Mouse (Mus musculus): Measurements from ENCODE around the gene Cdh23. TPM values are rescaled to one million over a fixed set of nuclear protein-coding genes. Genes with fewer than 3 reads are reported as not detected.
A peak's percentile ranks its signal among the peaks of the same experiment; 100 is the strongest.

The Cdh23 gene
- polyA plus RNA-seq, 1 experiment: 0.19 TPM

- TF ChIP-seq CTCF (IDR thresholded peaks at IDR 0.05; ENCODE audit: control insufficient read depth, insufficient read depth, insufficient read length) (no peak), FOSL1 (IDR thresholded peaks at IDR 0.05; ENCODE audit: insufficient read depth, low read length, poor library complexity, severe bottlenecking) (no peak), MAX (IDR thresholded peaks at IDR 0.05) (no peak), MYOD1 (IDR thresholded peaks at IDR 0.05; ENCODE audit: control insufficient read depth, insufficient read length, low read depth) (no peak), CEBPB (IDR thresholded peaks at IDR 0.05; ENCODE audit: low read depth) (no peak), USF1 (IDR thresholded peaks at IDR 0.05; ENCODE audit: low read depth) (no peak)
- Histone ChIP-seq H3K79me2 (ENCODE audit: control insufficient read depth, insufficient read depth) (no peaks in the 10 kb centered on the region), H3ac (ENCODE audit: control insufficient read depth, insufficient read length, low read depth) (no peak overlapping the region), H3K79me3 (ENCODE audit: low read depth) (no peaks in the 10 kb centered on the region), H3K36me3 (ENCODE audit: control insufficient read depth, insufficient read depth) (no peaks in the 10 kb centered on the region), H3K4me3 (ENCODE audit: insufficient read depth, poor library complexity, severe bottlenecking) (no peak overlapping the region), H3K27me3 (ENCODE audit: control insufficient read depth, insufficient read depth, insufficient read length) (peaks cover 31% of the 10 kb centered on the region)
Measured at GRCm38 (mm10) chr10:60706268-60706667, 10.0 kb upstream of the Cdh23 start.

DNA sequence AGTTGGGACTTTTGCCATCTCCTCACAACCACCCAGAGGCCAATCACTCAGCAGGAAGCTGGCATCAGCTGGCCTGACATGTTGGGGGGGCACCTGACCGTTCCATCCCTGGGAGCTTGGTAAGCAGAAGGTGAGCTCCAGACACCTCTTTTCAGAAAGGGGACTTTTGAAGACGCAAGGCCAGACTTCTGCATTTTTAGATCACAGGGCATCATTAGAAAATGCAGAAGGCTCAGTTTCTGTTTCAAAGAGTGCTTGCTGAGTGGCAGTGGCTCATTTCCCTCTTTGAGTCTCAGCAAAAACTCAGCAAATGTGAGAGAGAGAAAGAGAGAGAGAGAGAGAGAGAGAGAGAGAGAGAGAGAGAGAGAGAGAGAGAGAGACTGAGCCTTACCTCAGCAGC lies 8.8 kb upstream of the Cdh23 start:
- peaks cover 42% of the 10 kb centered on the region for H3K27me3 ChIP-seq (ENCODE audit: control insufficient read depth, insufficient read depth, insufficient read length)
- no peak overlapping the region for H3K4me3 ChIP-seq (ENCODE audit: insufficient read depth, poor library complexity, severe bottlenecking)
- no peaks in the 10 kb centered on the region for H3K79me2 ChIP-seq (ENCODE audit: control insufficient read depth, insufficient read depth)
- TF ChIP-seq USF1 (IDR thresholded peaks at IDR 0.05; ENCODE audit: low read depth) (no peak), MYOG (IDR thresholded peaks at IDR 0.05; ENCODE audit: control insufficient read depth, extremely low read depth, insufficient read length) (no peak), CEBPB (IDR thresholded peaks at IDR 0.05; ENCODE audit: low read depth) (no peak), FOSL1 (IDR thresholded peaks at IDR 0.05; ENCODE audit: insufficient read depth, low read length, poor library complexity, severe bottlenecking) (no peak), MYOD1 (IDR thresholded peaks at IDR 0.05; ENCODE audit: control insufficient read depth, insufficient read length, low read depth) (no peak), MAX (IDR thresholded peaks at IDR 0.05) (no peak), CTCF (IDR thresholded peaks at IDR 0.05; ENCODE audit: control insufficient read depth, insufficient read depth, insufficient read length) (no peak)
- H3K36me3 ChIP-seq (ENCODE audit: control insufficient read depth, insufficient read depth): no peaks in the 10 kb centered on the region
- no peak overlapping the region for H3ac ChIP-seq (ENCODE audit: control insufficient read depth, insufficient read length, low read depth)
- no peaks in the 10 kb centered on the region for H3K79me3 ChIP-seq (ENCODE audit: low read depth)

DNA sequence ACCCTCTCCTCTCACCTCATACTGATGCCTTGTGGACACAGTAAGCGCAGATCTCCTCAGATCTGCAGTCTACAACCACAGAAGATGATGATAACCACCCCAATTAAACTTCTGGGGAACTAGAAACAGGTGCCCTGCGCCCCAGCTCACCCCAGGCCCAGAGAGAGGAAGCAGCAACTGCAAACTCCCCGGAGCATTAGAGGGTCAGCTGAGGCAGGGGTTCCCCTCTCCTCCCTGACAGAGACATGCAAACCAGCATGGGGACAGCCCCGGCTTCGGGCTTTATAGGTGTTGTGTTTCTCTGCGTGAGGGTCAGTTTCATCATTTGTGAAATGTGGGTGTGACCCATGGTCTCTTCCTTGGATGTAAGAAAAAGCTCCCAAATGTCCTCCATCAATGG lies 1.5 kb upstream of the Cdh23 start:
- H3K79me3 ChIP-seq (ENCODE audit: low read depth): no peaks in the 10 kb centered on the region
- H3K4me3 ChIP-seq (ENCODE audit: insufficient read depth, poor library complexity, severe bottlenecking): no peak overlapping the region
- no peak overlapping the region for H3ac ChIP-seq (ENCODE audit: control insufficient read depth, insufficient read length, low read depth)
- H3K36me3 ChIP-seq (ENCODE audit: control insufficient read depth, insufficient read depth): no peaks in the 10 kb centered on the region
- H3K79me2 ChIP-seq (ENCODE audit: control insufficient read depth, insufficient read depth): no peaks in the 10 kb centered on the region
- TF ChIP-seq MAX (IDR thresholded peaks at IDR 0.05) (no peak), MYOG (IDR thresholded peaks at IDR 0.05; ENCODE audit: control insufficient read depth, extremely low read depth, insufficient read length) (no peak), CTCF (IDR thresholded peaks at IDR 0.05; ENCODE audit: control insufficient read depth, insufficient read depth, insufficient read length) (no peak), FOSL1 (IDR thresholded peaks at IDR 0.05; ENCODE audit: insufficient read depth, low read length, poor library complexity, severe bottlenecking) (no peak), USF1 (IDR thresholded peaks at IDR 0.05; ENCODE audit: low read depth) (no peak), CEBPB (IDR thresholded peaks at IDR 0.05; ENCODE audit: low read depth) (no peak), MYOD1 (IDR thresholded peaks at IDR 0.05; ENCODE audit: control insufficient read depth, insufficient read length, low read depth) (no peak)
- peaks cover 42% of the 10 kb centered on the region for H3K27me3 ChIP-seq (ENCODE audit: control insufficient read depth, insufficient read depth, insufficient read length)

- no peaks in the 10 kb centered on the region for H3K79me2 ChIP-seq (ENCODE audit: control insufficient read depth, insufficient read depth)
- no peak overlapping the region for H3ac ChIP-seq (ENCODE audit: control insufficient read depth, insufficient read length, low read depth)
- no peak overlapping the region for H3K4me3 ChIP-seq (ENCODE audit: insufficient read depth, poor library complexity, severe bottlenecking)
- no peaks in the 10 kb centered on the region for H3K79me3 ChIP-seq (ENCODE audit: low read depth)
- H3K36me3 ChIP-seq (ENCODE audit: control insufficient read depth, insufficient read depth): no peaks in the 10 kb centered on the region
- no peak for TF ChIP-seq FOSL1 (IDR thresholded peaks at IDR 0.05; ENCODE audit: insufficient read depth, low read length, poor library complexity, severe bottlenecking)
- no peak for TF ChIP-seq MYOD1 (IDR thresholded peaks at IDR 0.05; ENCODE audit: control insufficient read depth, insufficient read length, low read depth)
- peak; percentile 95 for TF ChIP-seq CTCF (IDR thresholded peaks at IDR 0.05; ENCODE audit: control insufficient read depth, insufficient read depth, insufficient read length)
- peaks cover 42% of the 10 kb centered on the region for H3K27me3 ChIP-seq (ENCODE audit: control insufficient read depth, insufficient read depth, insufficient read length)
Measured at GRCm38 (mm10) chr10:60696975-60697374, 685 bp upstream of the Cdh23 start.

- H3ac ChIP-seq (ENCODE audit: control insufficient read depth, insufficient read length, low read depth): no peak overlapping the region
- no peaks in the 10 kb centered on the region for H3K79me3 ChIP-seq (ENCODE audit: low read depth)
- peaks cover 42% of the 10 kb centered on the region for H3K27me3 ChIP-seq (ENCODE audit: control insufficient read depth, insufficient read depth, insufficient read length)
- H3K4me3 ChIP-seq (ENCODE audit: insufficient read depth, poor library complexity, severe bottlenecking): no peak overlapping the region
- TF ChIP-seq CEBPB (IDR thresholded peaks at IDR 0.05; ENCODE audit: low read depth): no peak
- TF ChIP-seq USF1 (IDR thresholded peaks at IDR 0.05; ENCODE audit: low read depth): no peak
- TF ChIP-seq FOSL1 (IDR thresholded peaks at IDR 0.05; ENCODE audit: insufficient read depth, low read length, poor library complexity, severe bottlenecking): no peak
- TF ChIP-seq MYOD1 (IDR thresholded peaks at IDR 0.05; ENCODE audit: control insufficient read depth, insufficient read length, low read depth): no peak
- TF ChIP-seq MYOG (IDR thresholded peaks at IDR 0.05; ENCODE audit: control insufficient read depth, extremely low read depth, insufficient read length): no peak
- no peak for TF ChIP-seq CTCF (IDR thresholded peaks at IDR 0.05; ENCODE audit: control insufficient read depth, insufficient read depth, insufficient read length)
- TF ChIP-seq MAX (IDR thresholded peaks at IDR 0.05): no peak
- no peaks in the 10 kb centered on the region for H3K36me3 ChIP-seq (ENCODE audit: control insufficient read depth, insufficient read depth)
- no peaks in the 10 kb centered on the region for H3K79me2 ChIP-seq (ENCODE audit: control insufficient read depth, insufficient read depth)
Measured at GRCm38 (mm10) chr10:60691671-60692390, 4.5 kb downstream of the Cdh23 start.

DNA sequence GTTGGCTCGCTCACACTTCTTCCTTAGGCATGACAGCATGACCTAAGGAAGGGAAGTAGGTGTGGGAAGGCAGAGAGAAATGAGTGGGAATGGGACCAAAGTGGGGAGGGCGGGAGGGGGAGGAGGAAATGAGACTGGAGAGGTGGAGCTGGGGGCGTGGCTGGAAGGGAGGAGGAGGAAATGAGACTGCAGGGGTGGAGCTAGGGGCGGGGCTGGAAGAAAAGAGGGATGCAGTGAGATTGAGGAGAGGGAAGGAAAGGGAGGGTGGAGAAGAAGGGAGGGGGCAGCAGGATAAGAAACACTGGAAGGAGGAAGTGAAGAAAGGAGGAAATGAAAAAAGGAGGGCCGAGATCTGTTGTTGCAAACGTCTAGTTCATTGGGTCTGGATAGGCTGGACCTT lies 5.3 kb downstream of the Cdh23 start:
- no peak overlapping the region for H3ac ChIP-seq (ENCODE audit: control insufficient read depth, insufficient read length, low read depth)
- no peak overlapping the region for H3K4me3 ChIP-seq (ENCODE audit: insufficient read depth, poor library complexity, severe bottlenecking)
- TF ChIP-seq CEBPB (IDR thresholded peaks at IDR 0.05; ENCODE audit: low read depth) (no peak), USF1 (IDR thresholded peaks at IDR 0.05; ENCODE audit: low read depth) (no peak), MAX (IDR thresholded peaks at IDR 0.05) (no peak), CTCF (IDR thresholded peaks at IDR 0.05; ENCODE audit: control insufficient read depth, insufficient read depth, insufficient read length) (no peak), MYOG (IDR thresholded peaks at IDR 0.05; ENCODE audit: control insufficient read depth, extremely low read depth, insufficient read length) (no peak), FOSL1 (IDR thresholded peaks at IDR 0.05; ENCODE audit: insufficient read depth, low read length, poor library complexity, severe bottlenecking) (no peak), MYOD1 (IDR thresholded peaks at IDR 0.05; ENCODE audit: control insufficient read depth, insufficient read length, low read depth) (no peak)
- H3K27me3 ChIP-seq (ENCODE audit: control insufficient read depth, insufficient read depth, insufficient read length): peaks cover 48% of the 10 kb centered on the region
- no peaks in the 10 kb centered on the region for H3K79me3 ChIP-seq (ENCODE audit: low read depth)
- H3K36me3 ChIP-seq (ENCODE audit: control insufficient read depth, insufficient read depth): no peaks in the 10 kb centered on the region
- H3K79me2 ChIP-seq (ENCODE audit: control insufficient read depth, insufficient read depth): no peaks in the 10 kb centered on the region

Data from C2C12 (cell line).